Mouse (Mus musculus): ENCODE measurements around the gene Glyr1. TPM values are rescaled to one million over a fixed set of nuclear protein-coding genes. Genes with fewer than 3 reads are reported as not detected.
A peak's percentile ranks its signal among the peaks of the same experiment; 100 is the strongest.

Glyr1 gene
- polyA plus RNA-seq, 1 experiment: 39.0 TPM

DNA sequence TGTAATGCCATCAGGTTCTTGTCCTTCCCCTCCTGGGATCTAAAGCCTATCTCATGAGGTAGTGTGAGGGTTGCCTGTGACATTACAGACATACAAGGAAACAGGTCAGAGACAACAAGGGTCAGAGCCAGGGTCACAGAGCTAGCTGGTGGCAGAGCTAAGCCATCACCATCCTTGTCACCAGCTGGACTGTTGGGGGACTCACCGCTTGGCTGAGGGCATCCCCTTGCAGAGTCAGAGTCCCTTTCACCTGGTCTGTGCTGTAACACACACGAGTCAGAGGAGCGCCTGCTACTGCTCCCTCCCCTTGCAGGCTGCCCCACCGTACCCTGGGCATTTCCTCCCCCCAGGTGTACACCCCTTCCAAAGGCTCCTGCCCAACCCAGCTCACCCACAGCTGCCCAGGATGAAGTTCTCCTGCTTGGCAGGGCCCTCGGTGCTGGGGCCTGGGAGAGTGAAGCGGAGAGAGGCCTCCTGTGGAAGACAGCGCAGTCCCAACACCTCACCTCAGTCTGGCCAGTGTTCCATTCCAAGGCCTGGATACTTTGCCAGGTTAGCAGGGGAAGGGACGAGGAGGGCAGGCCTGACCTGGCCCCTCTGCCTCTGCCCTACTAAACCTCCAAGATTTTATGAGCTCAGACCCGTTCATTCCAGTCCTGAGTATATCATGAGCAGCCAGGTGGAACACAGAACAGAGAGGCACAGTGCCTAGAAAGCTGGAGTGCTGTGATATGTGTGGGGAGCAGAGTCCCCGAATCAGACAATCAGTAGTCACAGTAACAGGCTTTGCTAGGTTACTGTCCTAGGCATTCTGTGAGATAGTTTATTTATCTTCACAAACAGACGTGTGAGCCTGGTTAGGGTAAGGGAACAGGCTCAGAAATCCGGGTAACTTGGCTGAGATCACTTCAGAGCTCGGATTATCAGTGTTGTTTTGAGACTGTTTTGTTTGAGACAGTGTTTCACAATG lies 37.3 kb downstream of the Glyr1 start:
- H3K36me3 ChIP-seq (ENCODE audit: control insufficient read depth, insufficient read depth, low read length): peaks cover 26% of the 10 kb centered on the region
- H3K4me3 ChIP-seq (ENCODE audit: low read depth, low read length): peak overlapping the region; percentile 35
- WGBS: 39% methylated on average over 13 of the region's 13 CpGs
- H3K27ac ChIP-seq (ENCODE audit: insufficient read depth, low read depth, low read length): peak overlapping the region; percentile 38
- peaks cover 24% of the 10 kb centered on the region for H3K4me1 ChIP-seq (ENCODE audit: control insufficient read depth, insufficient read depth, insufficient read length, low read length)
- no peaks in the 10 kb centered on the region for H3K27me3 ChIP-seq (ENCODE audit: control insufficient read depth, insufficient read depth, low read length)
- TF ChIP-seq POLR2A (IDR thresholded peaks at IDR 0.05; ENCODE audit: low read depth, low read length) (no peak), CTCF (IDR thresholded peaks at IDR 0.05; ENCODE audit: extremely low read depth, insufficient read length, insufficient replicate concordance, low read depth, low read length) (no peak)

DNA sequence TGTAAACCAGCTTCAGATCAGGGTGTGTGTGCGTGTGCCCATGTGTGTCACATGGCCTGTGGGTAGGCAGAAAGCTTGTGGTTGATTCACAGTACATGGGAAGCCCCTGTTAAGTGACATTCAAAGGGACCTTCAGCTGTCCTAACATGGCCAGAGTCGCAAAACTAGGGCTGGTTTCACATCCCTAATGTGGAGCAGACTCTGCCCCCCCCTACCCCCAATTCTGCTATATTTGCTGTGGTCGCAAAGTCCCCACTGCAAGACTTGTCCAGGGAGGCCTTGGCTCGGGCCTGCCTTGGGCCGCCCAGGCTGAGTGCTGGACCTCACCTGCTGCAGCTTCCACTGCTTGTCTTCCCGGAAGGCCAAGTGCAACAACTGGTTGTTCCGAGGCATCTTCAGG lies 38.4 kb downstream of the Glyr1 start:
- H3K27ac ChIP-seq (ENCODE audit: insufficient read depth, low read depth, low read length): no peak overlapping the region
- H3K36me3 ChIP-seq (ENCODE audit: control insufficient read depth, insufficient read depth, low read length): peaks cover 20% of the 10 kb centered on the region
- 0 out of 2 replicates have a peak overlapping the region, but pooled peaks have one; percentile 10 for H3K4me3 ChIP-seq (ENCODE audit: low read depth, low read length)
- peaks cover 28% of the 10 kb centered on the region for H3K4me1 ChIP-seq (ENCODE audit: control insufficient read depth, insufficient read depth, insufficient read length, low read length)
- WGBS: 82% methylated on average over 7 of the region's 7 CpGs
- TF ChIP-seq POLR2A (IDR thresholded peaks at IDR 0.05; ENCODE audit: low read depth, low read length): no peak
- TF ChIP-seq CTCF (IDR thresholded peaks at IDR 0.05; ENCODE audit: extremely low read depth, insufficient read length, insufficient replicate concordance, low read depth, low read length): no peak
- no peaks in the 10 kb centered on the region for H3K27me3 ChIP-seq (ENCODE audit: control insufficient read depth, insufficient read depth, low read length)

DNA sequence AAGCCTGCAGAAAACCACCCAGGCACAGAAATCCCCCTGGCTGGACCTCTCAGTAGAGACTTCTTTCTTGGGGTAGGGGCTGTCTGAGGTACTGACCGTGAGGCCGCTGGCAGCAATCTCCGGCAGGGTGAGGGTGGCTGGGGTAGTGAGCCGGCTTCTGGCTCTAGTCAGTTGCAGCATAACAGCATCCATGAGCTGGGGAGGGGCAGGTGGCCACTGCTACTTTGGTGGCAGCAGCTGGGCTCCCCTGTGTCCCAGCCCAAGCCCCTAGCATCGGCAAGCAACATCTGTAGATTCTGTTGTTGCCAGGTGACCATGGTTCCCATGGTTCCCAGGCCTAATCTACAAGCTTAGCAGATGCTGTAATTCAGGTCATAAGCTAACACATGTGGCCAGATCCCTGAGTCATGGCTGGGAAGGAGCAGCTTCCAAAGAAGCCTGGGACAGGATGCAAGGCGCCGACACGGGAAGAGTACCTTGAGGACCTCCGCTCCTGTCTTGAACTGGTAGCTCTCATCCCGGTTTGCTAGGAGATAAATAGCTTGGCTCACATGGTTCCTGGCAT lies 39.2 kb downstream of the Glyr1 start:
- no peak overlapping the region for H3K4me3 ChIP-seq (ENCODE audit: low read depth, low read length)
- H3K4me1 ChIP-seq (ENCODE audit: control insufficient read depth, insufficient read depth, insufficient read length, low read length): peaks cover 31% of the 10 kb centered on the region
- H3K27me3 ChIP-seq (ENCODE audit: control insufficient read depth, insufficient read depth, low read length): no peaks in the 10 kb centered on the region
- peaks cover 18% of the 10 kb centered on the region for H3K36me3 ChIP-seq (ENCODE audit: control insufficient read depth, insufficient read depth, low read length)
- 88% methylated on average over 10 of the region's 10 CpGs for WGBS
- TF ChIP-seq POLR2A (IDR thresholded peaks at IDR 0.05; ENCODE audit: low read depth, low read length): no peak
- no peak for TF ChIP-seq CTCF (IDR thresholded peaks at IDR 0.05; ENCODE audit: extremely low read depth, insufficient read length, insufficient replicate concordance, low read depth, low read length)
- no peak overlapping the region for H3K27ac ChIP-seq (ENCODE audit: insufficient read depth, low read depth, low read length)

DNA sequence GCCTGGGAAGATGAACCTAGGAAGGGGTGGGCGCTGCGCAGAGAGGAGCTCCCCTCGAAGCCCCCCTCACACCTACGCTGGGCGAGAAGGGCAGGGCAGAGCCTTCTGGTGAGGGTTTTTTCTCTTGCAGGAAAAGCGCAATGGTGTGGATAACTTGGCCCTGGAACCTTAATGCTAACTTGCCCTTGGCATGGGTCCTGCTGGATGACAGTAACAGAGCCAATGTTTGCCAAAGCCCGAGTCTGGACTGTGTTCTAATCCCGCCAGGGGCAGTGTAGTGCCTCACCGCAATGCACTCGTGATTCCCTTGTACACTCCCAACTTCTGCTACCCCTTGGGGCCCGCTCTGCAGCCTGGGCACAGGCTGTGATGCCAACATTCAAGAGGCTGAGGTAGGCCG lies 41.6 kb downstream of the Glyr1 start:
- peak overlapping the region; percentile 89 for H3K27ac ChIP-seq (ENCODE audit: insufficient read depth, low read depth, low read length)
- WGBS: 38% methylated on average over 12 of the region's 12 CpGs
- H3K27me3 ChIP-seq (ENCODE audit: control insufficient read depth, insufficient read depth, low read length): no peaks in the 10 kb centered on the region
- TF ChIP-seq POLR2A (IDR thresholded peaks at IDR 0.05; ENCODE audit: low read depth, low read length) (0 out of 2 replicates have a peak, but pooled peaks have one; percentile 23), CTCF (IDR thresholded peaks at IDR 0.05; ENCODE audit: extremely low read depth, insufficient read length, insufficient replicate concordance, low read depth, low read length) (no peak)
- peaks cover 31% of the 10 kb centered on the region for H3K4me1 ChIP-seq (ENCODE audit: control insufficient read depth, insufficient read depth, insufficient read length, low read length)
- H3K36me3 ChIP-seq (ENCODE audit: control insufficient read depth, insufficient read depth, low read length): peaks cover 10% of the 10 kb centered on the region
- H3K4me3 ChIP-seq (ENCODE audit: low read depth, low read length): peak overlapping the region; percentile 72

DNA sequence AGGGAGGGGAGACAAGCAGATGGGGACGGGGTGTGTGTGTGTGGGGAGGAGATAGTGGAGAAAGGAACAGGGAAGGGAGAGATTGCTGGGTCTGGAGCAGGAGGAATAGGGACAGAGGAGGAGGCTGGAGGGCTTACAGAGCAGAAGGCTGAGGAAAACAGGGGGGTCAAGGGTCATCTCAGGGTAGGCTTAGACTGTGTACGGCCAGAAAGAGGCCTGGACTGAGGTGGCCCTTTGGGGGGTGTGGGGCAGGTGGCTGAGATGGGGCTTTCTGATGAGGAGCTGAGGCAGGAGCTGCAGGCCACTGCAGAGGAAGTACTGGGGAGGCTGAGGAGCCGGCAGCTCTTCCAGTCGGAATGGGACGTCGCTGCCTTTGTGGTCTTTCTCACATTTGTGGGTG lies 42.2 kb downstream of the Glyr1 start:
- H3K27ac ChIP-seq (ENCODE audit: insufficient read depth, low read depth, low read length): peak overlapping the region; percentile 89
- WGBS: 11% methylated on average over 6 of the region's 6 CpGs
- no peaks in the 10 kb centered on the region for H3K27me3 ChIP-seq (ENCODE audit: control insufficient read depth, insufficient read depth, low read length)
- H3K4me3 ChIP-seq (ENCODE audit: low read depth, low read length): peak overlapping the region; percentile 72
- H3K36me3 ChIP-seq (ENCODE audit: control insufficient read depth, insufficient read depth, low read length): peaks cover 10% of the 10 kb centered on the region
- TF ChIP-seq CTCF (IDR thresholded peaks at IDR 0.05; ENCODE audit: extremely low read depth, insufficient read length, insufficient replicate concordance, low read depth, low read length) (no peak), POLR2A (IDR thresholded peaks at IDR 0.05; ENCODE audit: low read depth, low read length) (no peak)
- peaks cover 27% of the 10 kb centered on the region for H3K4me1 ChIP-seq (ENCODE audit: control insufficient read depth, insufficient read depth, insufficient read length, low read length)

DNA sequence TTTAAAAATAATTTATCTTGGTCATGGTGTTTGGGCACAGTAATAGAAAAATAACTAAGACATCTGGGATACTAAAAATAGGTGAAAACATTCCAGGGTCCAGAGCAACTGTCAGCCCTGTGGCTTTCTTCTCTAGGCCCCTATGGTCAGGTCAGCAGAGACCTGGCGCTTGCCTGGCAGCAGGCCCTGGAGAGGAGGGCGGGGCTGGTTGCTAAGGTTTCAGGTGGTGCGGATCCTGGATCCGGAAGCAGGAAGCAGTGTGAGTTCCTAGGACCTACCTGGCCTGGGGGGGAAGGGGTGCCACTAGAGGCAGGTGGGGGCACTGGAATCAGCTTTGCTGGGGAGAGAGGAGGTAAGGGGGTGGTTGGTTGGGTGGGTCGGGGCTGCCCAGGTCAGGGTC lies 42.6 kb downstream of the Glyr1 start, which contains the start of gene Smim22:
Smim22 (plus strand) TSS at position 222 of the 400 bp plus-strand sequence.
- peaks cover 10% of the 10 kb centered on the region for H3K36me3 ChIP-seq (ENCODE audit: control insufficient read depth, insufficient read depth, low read length)
- 34% methylated on average over 5 of the region's 5 CpGs for WGBS
- TF ChIP-seq POLR2A (IDR thresholded peaks at IDR 0.05; ENCODE audit: low read depth, low read length): no peak
- no peak for TF ChIP-seq CTCF (IDR thresholded peaks at IDR 0.05; ENCODE audit: extremely low read depth, insufficient read length, insufficient replicate concordance, low read depth, low read length)
- peaks cover 24% of the 10 kb centered on the region for H3K4me1 ChIP-seq (ENCODE audit: control insufficient read depth, insufficient read depth, insufficient read length, low read length)
- peak within 1 kb of the TSS; percentile 72 for H3K4me3 ChIP-seq (ENCODE audit: low read depth, low read length)
- no peaks in the 10 kb centered on the region for H3K27me3 ChIP-seq (ENCODE audit: control insufficient read depth, insufficient read depth, low read length)
- peak within 1 kb of the TSS; percentile 89 for H3K27ac ChIP-seq (ENCODE audit: insufficient read depth, low read depth, low read length)

DNA sequence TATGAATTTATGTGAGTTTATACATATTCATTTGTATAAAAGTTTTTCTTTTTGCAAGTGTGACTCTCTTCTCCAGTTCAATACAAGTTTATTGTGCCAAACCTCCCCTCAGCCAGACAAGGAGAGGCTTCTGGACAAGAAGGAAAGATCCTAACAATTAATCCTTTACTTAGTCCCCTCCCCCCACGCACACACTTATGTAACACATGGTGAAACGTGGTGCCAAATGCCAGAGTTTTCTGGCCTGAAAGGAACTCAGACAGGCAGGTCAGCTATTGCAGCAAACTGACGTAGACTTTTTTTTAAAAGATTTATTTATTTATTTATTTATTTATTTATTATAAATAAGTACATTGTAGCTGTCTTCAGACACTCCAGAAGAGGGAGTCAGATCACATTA lies 49.1 kb downstream of the Glyr1 start:
- Histone ChIP-seq H3K4me3 (ENCODE audit: low read depth, low read length) (no peak overlapping the region), H3K27me3 (ENCODE audit: control insufficient read depth, insufficient read depth, low read length) (no peaks in the 10 kb centered on the region), H3K27ac (ENCODE audit: insufficient read depth, low read depth, low read length) (no peak overlapping the region), H3K36me3 (ENCODE audit: control insufficient read depth, insufficient read depth, low read length) (no peaks in the 10 kb centered on the region), H3K4me1 (ENCODE audit: control insufficient read depth, insufficient read depth, insufficient read length, low read length) (peaks cover 14% of the 10 kb centered on the region)
- TF ChIP-seq POLR2A (IDR thresholded peaks at IDR 0.05; ENCODE audit: low read depth, low read length) (no peak), CTCF (IDR thresholded peaks at IDR 0.05; ENCODE audit: extremely low read depth, insufficient read length, insufficient replicate concordance, low read depth, low read length) (no peak)
- WGBS: 47% methylated on average over 3 of the region's 3 CpGs
